Mouse (Mus musculus): ENCODE results near the gene Crk. TPM values are rescaled to one million over a fixed set of nuclear protein-coding genes. Genes with fewer than 3 reads are reported as not detected.
A peak's percentile ranks its signal among the peaks of the same experiment; 100 is the strongest.
"Not testable (repeated sequence)": the region's sequence is repeated elsewhere in the genome, so short reads cannot be mapped to it uniquely, and the experiment has no call there.

Crk gene
- total RNA-seq, 1 experiment from 2014 or later: 101 TPM

- DNase-seq: no peak
Measured at GRCm38 (mm10) chr11:75684956-75685355, 5.9 kb downstream of the Crk start.

- no peak for DNase-seq
Measured at GRCm38 (mm10) chr11:75687343-75687993, 8.4 kb downstream of the Crk start.

GRCm38 (mm10) chr11:75688132-75688531 is 9.1 kb downstream of the Crk start:
- DNase-seq: no peak

GRCm38 (mm10) chr11:75689977-75690376 is 10.9 kb downstream of the Crk start:
- no peak for DNase-seq

GRCm38 (mm10) chr11:75691047-75691446 is 12.0 kb downstream of the Crk start:
- DNase-seq: no peak

- DNase-seq: no peak
Measured at GRCm38 (mm10) chr11:75693570-75693969, 14.5 kb downstream of the Crk start.

GRCm38 (mm10) chr11:75697464-75697863 is 18.4 kb downstream of the Crk start:
- DNase-seq: not testable (repeated sequence)

- DNase-seq: no peak
Measured at GRCm38 (mm10) chr11:75700557-75700956, 21.5 kb downstream of the Crk start.

- DNase-seq: no peak
Measured at GRCm38 (mm10) chr11:75702761-75703160, 23.7 kb downstream of the Crk start.

GRCm38 (mm10) chr11:75703748-75704147 is 24.7 kb downstream of the Crk start:
- DNase-seq: no peak

GRCm38 (mm10) chr11:75713949-75714348 is 34.9 kb downstream of the Crk start:
- no peak for DNase-seq

GRCm38 (mm10) chr11:75715556-75715955 is 36.5 kb downstream of the Crk start:
- no peak for DNase-seq

- DNase-seq: no peak
Measured at GRCm38 (mm10) chr11:75716661-75717325, 37.7 kb downstream of the Crk start.

GRCm38 (mm10) chr11:75722339-75722738 is 43.3 kb downstream of the Crk start:
- DNase-seq: no peak

- DNase-seq: no peak
Measured at GRCm38 (mm10) chr11:75727168-75727567, 48.1 kb downstream of the Crk start.

- not testable (repeated sequence) for DNase-seq
Measured at GRCm38 (mm10) chr11:75727659-75728058, 48.6 kb downstream of the Crk start.

- DNase-seq: peak; percentile 95
Measured at GRCm38 (mm10) chr11:75732434-75733226, 53.6 kb downstream of the Crk start, which contains the start of gene Ywhae. Gene Ywhae, plus strand, starts transcription at chr11:75732869.

GRCm38 (mm10) chr11:75733227-75733940 is 54.3 kb downstream of the Crk start:
- DNase-seq: peak; percentile 85

GRCm38 (mm10) chr11:75735462-75736252 is 56.6 kb downstream of the Crk start:
- no peak for DNase-seq

- DNase-seq: no peak
Measured at GRCm38 (mm10) chr11:75736978-75737377, 57.9 kb downstream of the Crk start.

GRCm38 (mm10) chr11:75737806-75738476 is 58.9 kb downstream of the Crk start:
- DNase-seq: no peak
